Comparison of ENCODE assay signal across 8 mouse cellular contexts in the genomic region with DNA sequence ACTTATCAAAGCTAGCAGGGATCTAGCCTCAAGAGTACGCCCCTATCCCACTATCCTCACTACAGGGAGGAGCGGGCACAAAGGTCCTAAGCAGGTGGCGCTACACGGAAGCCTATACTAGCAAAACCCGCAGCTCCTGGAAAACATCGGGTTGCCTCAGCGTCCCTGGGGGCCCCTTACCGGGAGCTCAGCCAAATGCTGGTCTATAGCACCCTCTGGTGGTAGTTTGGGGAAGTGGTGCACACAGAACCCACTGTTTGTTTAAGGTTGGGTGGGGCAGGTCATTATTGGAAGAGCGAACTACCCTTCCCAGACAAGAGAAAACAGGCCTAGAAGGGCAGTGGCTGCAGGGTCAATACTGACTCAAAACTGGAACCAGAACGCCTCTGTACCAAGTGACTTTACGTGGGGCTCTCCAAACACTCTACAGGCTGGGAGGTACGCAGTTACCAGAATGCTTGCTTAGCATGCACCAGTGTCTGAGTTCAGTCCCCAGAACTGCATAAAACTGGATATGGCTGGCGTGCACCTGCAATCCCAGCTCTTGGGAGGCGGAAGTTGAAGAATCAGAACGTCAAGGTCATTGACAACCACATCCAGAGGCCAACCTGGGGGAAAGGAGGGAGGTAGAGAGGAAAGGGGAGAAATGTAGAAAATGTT. TPM values are rescaled to one million over a fixed set of nuclear protein-coding genes. Genes with fewer than 3 reads are reported as not detected.
DNase-seq lines count a peak whose midpoint lies in the region; ATAC-seq lines count a peak whose summit lies in the region.

No protein-coding gene starts in this region.

- no peaks in the 10 kb centered on the region for H3K36me3 ChIP-seq in embryonic facial prominence, embryonic 14.5 days (ENCODE audit: control insufficient read depth, insufficient read depth, low read length)
- H3K36me3 ChIP-seq in limb, embryonic 15.5 days, result no peaks in the 10 kb centered on the region

- no peaks in the 10 kb centered on the region for H3K9me3 ChIP-seq in embryonic facial prominence, embryonic 14.5 days (ENCODE audit: control insufficient read depth, low read length)
- no peaks in the 10 kb centered on the region for H3K9me3 ChIP-seq in limb, embryonic 15.5 days

- H3K4me1 ChIP-seq in embryonic facial prominence, embryonic 14.5 days (ENCODE audit: control insufficient read depth, insufficient read depth, low read length), result no peaks in the 10 kb centered on the region
- peaks cover 13% of the 10 kb centered on the region for H3K4me1 ChIP-seq in limb, embryonic 15.5 days

- H3K27me3 ChIP-seq in embryonic facial prominence, embryonic 14.5 days (replicated peaks; ENCODE audit: control insufficient read depth, insufficient read depth, low read length), result no peaks in the 10 kb centered on the region
- H3K27me3 ChIP-seq in limb, embryonic 15.5 days, result peaks cover 4% of the 10 kb centered on the region; the same call in 1 of the 2 replicates

- no peak overlapping the region for H3K9ac ChIP-seq in embryonic facial prominence, embryonic 14.5 days (ENCODE audit: low read depth, low read length)
- H3K9ac ChIP-seq in limb, embryonic 15.5 days, result no peak overlapping the region

- ATAC-seq in embryonic facial prominence, embryonic 14.5 days (ENCODE audit: low read depth), result peak; percentile 87
- peak; percentile 46; the same call in 1 of the 2 replicates for ATAC-seq in limb, embryonic 15.5 days (ENCODE audit: insufficient number of reproducible peaks, low FRiP score, low TSS enrichment, low read depth)
- peak; percentile 85 for ATAC-seq in monocyte, adult 5-6 weeks (replicated peaks; ENCODE audit: insufficient number of reproducible peaks, low FRiP score, low TSS enrichment, poor library complexity, severe bottlenecking)

- 8% methylated on average over 15 of the region's 15 CpGs for WGBS in embryonic facial prominence, embryonic 14.5 days
- WGBS in limb, embryonic 15.5 days, result 13% methylated on average over 15 of the region's 15 CpGs

- H3K4me3 ChIP-seq in embryonic facial prominence, embryonic 14.5 days (ENCODE audit: low read depth, low read length), result no peak overlapping the region
- peak overlapping the region; percentile 16; the same call in 1 of the 2 replicates for H3K4me3 ChIP-seq in limb, embryonic 15.5 days

- H3K27ac ChIP-seq in embryonic facial prominence, embryonic 14.5 days (replicated peaks; ENCODE audit: low read depth, low read length), result no peak overlapping the region
- H3K27ac ChIP-seq in limb, embryonic 15.5 days, result no peak overlapping the region

- DNase-seq in 3T3-L1 (ENCODE audit: low read depth, low spot score), result peak; percentile 82
- DNase-seq in adrenal gland, postnatal 4 days (ENCODE audit: low spot score in 2 of 2), result peak; percentile 67 to 76
- DNase-seq in embryonic facial prominence, embryonic 14.5 days (ENCODE audit: low spot score), result peak; percentile 86
- peak; percentile 75 to 82 for DNase-seq in heart, adult 9 months (ENCODE audit: low spot score in 2 of 2)
- peak; percentile 80 for DNase-seq in kidney, adult 9 months
- peak; percentile 65 to 67 for DNase-seq in spleen, postnatal 36 days (ENCODE audit: low spot score in 2 of 2)

- H3K4me2 ChIP-seq in embryonic facial prominence, embryonic 14.5 days (ENCODE audit: low read depth, low read length), result peak overlapping the region; percentile 43
- peak overlapping the region; percentile 47 for H3K4me2 ChIP-seq in limb, embryonic 15.5 days

RNA-seq across cellular contexts. Expression of a gene that starts 45.9 kb away (rescaled TPM):
- total RNA-seq in adrenal gland, postnatal 4 days (2021), result 10 to 100 TPM; 44.2 to 45.8 TPM
- polyA plus RNA-seq in embryonic facial prominence, embryonic 14.5 days (2014; fragmentation: Nextera tagmentation; extraction: Ambion mirVana), result 61.5 and 66.5 TPM in 2 replicates
- 78.8 and 83.6 TPM in 2 replicates for polyA plus RNA-seq in limb, embryonic 15.5 days (2015; fragmentation: Nextera tagmentation; extraction: Ambion mirVana)
- total RNA-seq in monocyte, adult 5-6 weeks (2017), result 32.5 to 55.1 TPM (median 32.6 TPM) in 3 replicates

RNA-seq across cellular contexts. Expression of a gene that starts 56.9 kb away (rescaled TPM):
- 10 to 100 TPM; 26.7 to 26.9 TPM for total RNA-seq in adrenal gland, postnatal 4 days (2021)
- 11.6 and 12.9 TPM in 2 replicates for polyA plus RNA-seq in embryonic facial prominence, embryonic 14.5 days (2014; fragmentation: Nextera tagmentation; extraction: Ambion mirVana)
- polyA plus RNA-seq in limb, embryonic 15.5 days (2015; fragmentation: Nextera tagmentation; extraction: Ambion mirVana), result 7.6 and 8.5 TPM in 2 replicates
- 1.3 to 3.7 TPM (median 1.4 TPM) in 3 replicates for total RNA-seq in monocyte, adult 5-6 weeks (2017)
